Mouse (Mus musculus) liver, adult 2 months (tissue): ENCODE results near the gene Csf2.

Source experiments
- CTCF ChIP-seq: fragments of 200-500 bp; IDR thresholded peaks from 2 replicates; pipeline ENCODE4 v1.5.1; 2011; ENCODE audit warnings: low read depth, low read length, control low read depth
- POLR2A ChIP-seq: fragments of 200-500 bp; IDR thresholded peaks from 2 replicates; pipeline ENCODE4 v1.6.1; 2011; ENCODE audit warnings: low read length, control low read depth; ENCODE audit not compliant: insufficient read depth; ENCODE audit errors: extremely low read depth

DNA sequence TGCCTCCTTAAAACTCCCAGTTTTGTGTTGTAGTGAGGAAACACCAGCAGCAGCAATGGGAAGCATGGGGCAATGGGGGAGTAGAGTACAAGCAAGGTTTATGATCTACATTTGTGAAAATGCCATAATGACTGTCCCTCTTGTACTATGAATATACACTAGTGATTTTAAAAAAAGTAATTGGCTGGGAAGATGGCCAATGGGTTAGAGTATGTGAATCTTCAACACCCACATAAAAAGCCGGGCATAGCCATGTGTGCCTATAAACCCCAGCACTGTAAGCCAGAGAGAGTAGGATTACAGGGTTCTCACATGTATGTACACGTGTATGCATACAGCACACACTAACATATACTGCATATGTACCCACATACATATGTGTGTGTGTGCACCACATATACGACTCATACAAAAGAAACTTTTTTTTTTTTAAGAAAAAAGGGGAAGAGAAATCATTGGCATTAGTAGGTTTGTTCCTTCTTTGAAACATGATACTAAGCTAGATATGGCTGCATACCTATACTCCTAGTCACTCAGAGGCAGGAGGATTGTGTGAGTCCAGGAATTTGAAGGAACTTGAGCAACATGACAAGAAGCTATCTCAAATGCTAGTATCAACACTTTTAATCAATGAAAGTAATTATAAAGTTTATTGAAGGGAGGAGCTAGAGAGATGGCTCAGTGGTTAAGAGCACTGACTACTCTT is 19.9 kb upstream of the Csf2 start:
- no peak for TF ChIP-seq CTCF
- no peak for TF ChIP-seq POLR2A
